Mouse (Mus musculus) intestine, postnatal 0 days (tissue): ENCODE results near the gene Fgf12. TPM values are rescaled to one million over a fixed set of nuclear protein-coding genes. Genes with fewer than 3 reads are reported as not detected.

Source experiments
- ATAC-seq: fragments of 200-750 bp; cut with Nextera tagmentation; 2 replicates; pipeline ENCODE4 v1.8.0; 2017; ENCODE audit warnings: mild to moderate bottlenecking, moderate TSS enrichment, moderate library complexity
- H3K27ac ChIP-seq: fragments of 300-500 bp; sonication (generic); 2 replicates; pipeline ENCODE4 v1.5.1; 2014; ENCODE audit warnings: mild to moderate bottlenecking, low read depth, low read length, moderate library complexity
- H3K27me3 ChIP-seq: fragments of 300-500 bp; sonication (generic); replicated peaks from 2 replicates; pipeline ENCODE4 v1.6.1; 2014; ENCODE audit warnings: low read length, mixed read lengths; ENCODE audit not compliant: control insufficient read depth, insufficient read depth
- H3K36me3 ChIP-seq: fragments of 300-500 bp; sonication (generic); 2 replicates; pipeline ENCODE4 v1.6.1; 2014; ENCODE audit warnings: mild to moderate bottlenecking, moderate library complexity; ENCODE audit not compliant: control insufficient read depth, insufficient read depth
- H3K4me1 ChIP-seq: fragments of 300-500 bp; sonication (generic); replicated peaks from 2 replicates; pipeline ENCODE4 v1.6.1; 2014; ENCODE audit warnings: antibody characterized with exemption, low read length, mixed read lengths; ENCODE audit not compliant: control insufficient read depth, insufficient read depth
- H3K4me2 ChIP-seq: fragments of 300-500 bp; sonication (generic); replicated peaks from 2 replicates; pipeline ENCODE4 v1.6.1; 2014; ENCODE audit warnings: low read depth, mild to moderate bottlenecking, moderate library complexity
- H3K4me3 ChIP-seq: fragments of 300-500 bp; sonication (generic); 2 replicates; pipeline ENCODE4 v1.5.1; 2014; ENCODE audit warnings: low read depth, low read length
- H3K9ac ChIP-seq: fragments of 300-500 bp; sonication (generic); 2 replicates; pipeline ENCODE4 v1.6.1; 2014; ENCODE audit warnings: mild to moderate bottlenecking, low read depth, low read length
- H3K9me3 ChIP-seq: fragments of 300-500 bp; sonication (generic); 2 replicates; pipeline ENCODE4 v1.6.1; 2016; ENCODE audit warnings: mixed run types; ENCODE audit not compliant: control insufficient read depth
- CTCF ChIP-seq: sonication (generic); IDR thresholded peaks from 2 replicates; pipeline ENCODE4 v1.5.1; 2016; ENCODE audit warnings: low read depth, mild to moderate bottlenecking, control low read depth, antibody characterized with exemption, moderate library complexity
- WGBS: fragments of 180-500 bp; shearing (Covaris S2); extraction: QIAGEN DNeasy Blood & Tissue Kit; methylation state at CpG from one replicate; pipeline ENCODE4 v1.1.7; 2014; 5-methylcytosine and 5-hydroxymethylcytosine counted together
- polyA plus RNA-seq: library from polyadenylated mRNA; unstranded; fragments of >200 nt; fragmentation: Nextera tagmentation; extraction: Ambion mirVana; gene quantifications from 2 replicates; pipeline ENCODE4 v1.2.1, GENCODE M21; 2015

The Fgf12 gene
- polyA plus RNA-seq = 0.39 and 0.42 TPM in 2 replicates

DNA sequence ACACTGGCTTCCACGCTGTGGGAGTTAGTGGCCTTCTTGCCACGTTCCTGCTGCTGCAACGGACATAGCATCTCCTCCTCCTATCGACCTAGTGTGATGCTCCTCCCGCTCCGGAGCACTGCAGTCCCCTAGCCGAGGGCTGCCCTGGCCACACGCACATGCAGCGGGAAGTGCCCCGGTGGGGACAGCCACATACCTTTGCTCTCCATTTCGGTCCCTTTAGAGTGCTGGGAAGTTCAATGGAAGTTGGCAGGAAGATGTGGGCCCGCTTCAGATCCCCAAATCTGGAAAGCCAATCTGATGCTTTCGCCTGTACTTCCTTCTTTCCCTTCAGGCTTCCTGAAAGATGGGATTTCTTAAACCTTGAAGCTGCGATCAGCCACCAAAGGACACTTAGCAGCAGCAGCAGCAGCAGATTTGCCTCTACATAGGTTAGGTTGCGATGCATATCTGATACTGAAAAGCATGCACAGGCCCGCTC lies at the start of gene Fgf12:
TSS of gene Fgf12 (minus strand) at position 431 of the 481 bp plus-strand sequence.
- no peaks in the 10 kb centered on the region for H3K36me3 ChIP-seq
- no peak within 1 kb of the TSS for H3K27ac ChIP-seq
- under 1% methylated on average over 16 of the region's 16 CpGs for WGBS
- no peaks in the 10 kb centered on the region for H3K4me1 ChIP-seq
- H3K27me3 ChIP-seq = no peaks in the 10 kb centered on the region
- H3K4me2 ChIP-seq = peak within 1 kb of the TSS; percentile 50
- TF ChIP-seq CTCF = no peak
- H3K9ac ChIP-seq = no peak within 1 kb of the TSS
- peak within 1 kb of the TSS; percentile 11 for H3K4me3 ChIP-seq
- no peaks in the 10 kb centered on the region for H3K9me3 ChIP-seq
- no peak for ATAC-seq

DNA sequence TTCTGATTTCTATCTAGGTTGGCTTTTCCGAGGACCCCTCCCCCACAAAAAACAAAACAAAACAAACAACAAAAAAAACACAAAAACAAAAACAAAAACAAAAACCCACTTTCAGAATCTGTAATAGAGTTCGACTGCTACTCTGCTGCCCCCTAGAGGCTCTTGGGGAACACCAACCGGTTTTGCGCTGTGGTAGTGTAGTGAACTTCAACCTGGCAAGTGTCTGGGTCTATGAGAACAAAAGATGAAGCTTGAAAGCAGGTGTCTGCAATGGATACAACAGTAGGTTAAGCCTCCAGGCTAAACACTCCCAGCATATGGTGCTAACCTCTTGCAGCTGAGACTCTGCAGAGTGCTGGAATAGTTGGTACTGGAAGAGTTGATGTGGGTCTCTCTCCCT lies 40.2 kb upstream of the Fgf12 start:
- Histone ChIP-seq H3K9me3 (no peaks in the 10 kb centered on the region), H3K4me1 (no peaks in the 10 kb centered on the region), H3K4me3 (no peak overlapping the region), H3K9ac (no peak overlapping the region), H3K27ac (no peak overlapping the region), H3K36me3 (no peaks in the 10 kb centered on the region), H3K27me3 (no peaks in the 10 kb centered on the region), H3K4me2 (no peak overlapping the region)
- WGBS = 2% methylated on average over 4 of the region's 4 CpGs
- ATAC-seq = no peak
- TF ChIP-seq CTCF = peak; percentile 73

DNA sequence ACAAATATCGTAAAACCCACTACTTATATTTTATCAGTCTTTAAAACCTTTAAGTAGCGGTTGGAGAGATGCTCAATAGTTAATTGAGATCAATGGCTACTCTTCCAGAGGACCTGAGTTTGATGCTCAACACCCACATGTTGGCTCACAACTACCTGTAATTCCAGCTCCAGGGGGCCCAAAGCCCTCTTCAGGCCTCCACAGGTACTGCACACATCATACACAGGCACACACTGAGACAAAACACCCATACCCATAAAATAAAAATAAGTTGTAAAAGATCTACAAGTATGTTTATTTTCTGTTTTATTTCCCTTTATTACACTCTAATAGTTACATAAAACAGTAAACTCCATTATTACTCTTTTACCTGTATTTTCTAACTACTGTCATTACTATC lies 17.4 kb upstream of the Fgf12 start:
- H3K27me3 ChIP-seq = no peaks in the 10 kb centered on the region
- TF ChIP-seq CTCF = 0 out of 2 replicates have a peak, but pooled peaks have one; percentile 20
- no peak overlapping the region for H3K4me3 ChIP-seq
- H3K27ac ChIP-seq = no peak overlapping the region
- H3K4me1 ChIP-seq = no peaks in the 10 kb centered on the region
- H3K4me2 ChIP-seq = no peak overlapping the region
- 88% methylated on average over 2 of the region's 2 CpGs for WGBS
- no peaks in the 10 kb centered on the region for H3K36me3 ChIP-seq
- H3K9me3 ChIP-seq = no peaks in the 10 kb centered on the region
- ATAC-seq = no peak
- no peak overlapping the region for H3K9ac ChIP-seq

DNA sequence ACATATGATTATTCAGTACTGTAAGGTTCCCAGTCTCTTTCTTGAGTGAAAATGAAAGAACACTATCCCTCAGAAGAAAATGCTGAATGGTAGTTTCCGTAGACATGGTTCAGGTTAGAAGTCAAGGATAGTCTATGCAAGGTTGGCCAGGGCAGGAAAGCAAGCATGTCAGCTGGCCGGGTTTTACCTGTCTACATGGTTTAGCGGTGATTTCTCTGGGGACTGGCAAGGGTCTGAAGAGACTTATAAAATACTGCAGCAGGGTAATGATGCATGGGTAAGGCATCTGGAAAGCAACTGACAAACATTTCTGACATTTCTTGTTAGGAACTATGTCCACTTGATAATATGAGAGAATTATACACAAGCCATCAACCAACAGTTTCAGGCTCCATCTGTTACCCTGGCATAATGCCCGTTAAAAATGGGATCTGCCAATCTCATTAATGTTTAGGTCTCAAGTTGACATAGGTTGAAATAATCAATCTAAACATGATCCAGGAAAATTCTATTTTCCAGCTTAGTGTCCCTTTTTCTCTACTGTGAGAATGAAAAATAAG lies 8.6 kb upstream of the Fgf12 start:
- TF ChIP-seq CTCF = no peak
- Histone ChIP-seq H3K27ac (no peak overlapping the region), H3K9me3 (no peaks in the 10 kb centered on the region), H3K27me3 (no peaks in the 10 kb centered on the region), H3K4me2 (no peak overlapping the region), H3K36me3 (no peaks in the 10 kb centered on the region), H3K4me1 (no peaks in the 10 kb centered on the region), H3K9ac (no peak overlapping the region), H3K4me3 (no peak overlapping the region)
- ATAC-seq = no peak
- 86% methylated on average over 4 of the region's 4 CpGs for WGBS

DNA sequence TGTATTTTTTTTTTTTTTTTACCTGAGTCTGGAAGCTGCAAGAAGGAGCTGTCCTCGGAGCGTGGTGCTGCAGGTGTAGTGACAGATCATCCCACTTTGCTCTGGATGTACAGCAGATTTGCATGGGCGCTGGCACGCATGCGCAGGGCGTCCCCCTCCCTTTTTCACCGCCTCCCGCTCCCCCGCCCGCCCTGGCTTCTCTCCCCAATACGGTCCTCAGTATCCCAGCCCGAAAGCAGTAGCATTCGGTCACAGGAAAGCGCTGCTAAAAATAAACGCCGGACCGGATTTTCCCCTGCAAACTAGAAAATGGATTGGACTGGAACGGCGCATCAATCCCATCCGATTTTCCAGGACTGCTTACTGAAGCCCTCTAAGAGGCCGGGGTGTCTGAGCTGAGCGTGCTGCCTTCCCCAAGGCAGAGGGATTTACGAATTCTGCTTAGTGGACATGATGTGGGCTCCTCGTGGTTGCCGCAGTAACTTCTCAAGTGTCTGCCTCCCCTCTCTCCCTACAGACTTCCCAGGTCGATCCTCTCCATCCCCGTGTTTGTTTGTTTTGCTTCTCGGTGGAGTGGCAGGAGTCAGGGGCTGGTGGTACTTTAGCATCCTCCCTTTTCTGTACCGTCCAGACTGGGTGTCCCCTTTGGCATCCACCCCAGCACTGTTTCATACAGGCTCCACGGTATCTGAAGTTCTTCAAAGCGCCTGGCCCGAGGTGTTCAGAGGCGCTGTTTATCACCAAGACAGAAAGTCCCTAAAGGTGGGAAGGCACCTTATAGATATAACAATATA lies 453 bp upstream of the Fgf12 start:
- H3K4me3 ChIP-seq = peak overlapping the region; percentile 11
- H3K4me2 ChIP-seq = peak overlapping the region; percentile 50
- H3K9ac ChIP-seq = no peak overlapping the region
- H3K4me1 ChIP-seq = no peaks in the 10 kb centered on the region
- WGBS = 2% methylated on average over 33 of the region's 33 CpGs
- 0 out of 2 replicates have a peak, but pooled peaks have one; percentile 19 for ATAC-seq
- TF ChIP-seq CTCF = no peak
- no peaks in the 10 kb centered on the region for H3K36me3 ChIP-seq
- no peaks in the 10 kb centered on the region for H3K9me3 ChIP-seq
- no peaks in the 10 kb centered on the region for H3K27me3 ChIP-seq
- H3K27ac ChIP-seq = no peak overlapping the region

DNA sequence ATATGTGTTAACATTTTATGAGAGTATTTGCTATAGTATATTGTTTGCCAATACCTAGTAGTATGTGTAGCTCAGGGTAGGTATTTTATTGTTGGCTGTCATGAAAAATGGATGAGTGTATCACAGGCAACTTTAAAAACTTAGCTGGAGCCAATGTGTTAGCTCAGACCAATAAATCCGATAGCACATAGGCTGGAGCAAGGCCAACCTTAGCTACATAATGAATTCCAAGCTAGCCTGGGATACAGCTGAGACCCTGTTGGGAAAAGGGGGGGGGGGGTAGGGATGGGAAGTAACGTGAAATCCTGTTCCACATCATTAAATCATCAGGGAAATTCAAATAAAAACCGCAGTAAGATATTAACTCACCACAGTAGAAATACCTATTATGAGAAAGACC lies 18.4 kb downstream of the Fgf12 start:
- 66% methylated on average over 3 of the region's 3 CpGs for WGBS

More for the DNA sequence above, 18.4 kb downstream of the Fgf12 start:
- no peaks in the 10 kb centered on the region for H3K27me3 ChIP-seq
- ATAC-seq = no peak
- no peak overlapping the region for H3K4me2 ChIP-seq
- no peak overlapping the region for H3K27ac ChIP-seq
- no peaks in the 10 kb centered on the region for H3K36me3 ChIP-seq
- TF ChIP-seq CTCF = no peak
- no peak overlapping the region for H3K4me3 ChIP-seq
- no peaks in the 10 kb centered on the region for H3K4me1 ChIP-seq
- H3K9ac ChIP-seq = no peak overlapping the region
- no peaks in the 10 kb centered on the region for H3K9me3 ChIP-seq
